Mouse (Mus musculus): ENCODE measurements around the gene Tmem132d. TPM values are rescaled to one million over a fixed set of nuclear protein-coding genes. Genes with fewer than 3 reads are reported as not detected.

The Tmem132d gene
- polyA plus RNA-seq, 1 experiment from 2014 or later = 3.3 TPM

DNA sequence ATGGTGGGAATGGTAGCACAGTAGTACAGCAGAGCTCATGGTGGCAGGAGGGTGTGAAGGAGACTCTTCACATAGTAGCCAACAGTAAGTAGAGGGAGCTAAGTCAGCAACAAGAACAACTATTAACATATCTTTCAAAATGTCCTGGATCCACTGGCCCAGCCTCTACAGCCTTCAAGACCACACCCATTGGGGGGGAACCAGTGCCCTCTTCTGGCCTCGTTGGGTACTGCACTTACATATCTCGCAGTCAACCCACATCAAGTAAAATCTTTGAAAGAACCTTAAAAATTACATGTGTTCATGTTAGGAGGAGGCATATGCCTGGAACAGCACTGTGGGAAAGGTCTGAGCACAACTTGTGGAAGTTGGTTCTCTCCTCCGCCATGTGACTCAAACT is 17.9 kb upstream of the Tmem132d start:
- no peak overlapping the region for H3K4me2 ChIP-seq
- peak; percentile 55 for TF ChIP-seq CTCF (IDR thresholded peaks at IDR 0.05; ENCODE audit: low read depth)
- H3K27ac ChIP-seq (ENCODE audit: low read depth) = no peak overlapping the region
- ATAC-seq (ENCODE audit: insufficient read depth) (no peak), DNase-seq (peak; percentile 26)
- H3K9me3 ChIP-seq (ENCODE audit: low read depth, low read length) = no peaks in the 10 kb centered on the region
- H3K27me3 ChIP-seq (ENCODE audit: insufficient read depth, low read length) = no peaks in the 10 kb centered on the region
- H3K36me3 ChIP-seq (ENCODE audit: insufficient read depth) = no peaks in the 10 kb centered on the region
- no peak overlapping the region for H3K9ac ChIP-seq
- no peak overlapping the region for H3K4me3 ChIP-seq (ENCODE audit: low read depth, low read length)
- 77% methylated on average over 3 of the region's 3 CpGs for WGBS
- no peaks in the 10 kb centered on the region for H3K4me1 ChIP-seq (ENCODE audit: insufficient read depth)

DNA sequence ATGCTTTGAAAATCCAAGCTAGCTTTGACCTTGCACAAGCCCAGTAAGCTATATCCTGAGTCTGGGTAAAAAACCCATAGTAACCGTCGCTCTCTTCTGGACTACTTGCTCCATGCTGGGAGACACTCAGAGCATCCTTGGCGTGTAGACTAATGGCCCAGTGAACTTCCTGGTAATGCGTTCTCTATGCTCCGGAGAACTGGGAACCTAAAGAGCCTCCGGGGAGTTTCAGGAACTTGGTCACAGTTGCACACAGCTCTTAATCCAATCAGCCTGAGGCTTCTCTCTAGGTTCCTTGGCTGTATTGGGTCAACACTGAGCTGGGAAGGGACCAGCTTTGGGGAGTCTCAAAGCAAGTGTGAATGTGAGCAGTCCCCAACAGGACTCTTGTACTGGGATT is 12.0 kb upstream of the Tmem132d start:
- Histone ChIP-seq H3K27ac (ENCODE audit: low read depth) (no peak overlapping the region), H3K36me3 (ENCODE audit: insufficient read depth) (no peaks in the 10 kb centered on the region), H3K4me2 (no peak overlapping the region), H3K4me3 (ENCODE audit: low read depth, low read length) (no peak overlapping the region), H3K27me3 (ENCODE audit: insufficient read depth, low read length) (peaks cover 17% of the 10 kb centered on the region), H3K9me3 (ENCODE audit: low read depth, low read length) (no peaks in the 10 kb centered on the region), H3K9ac (no peak overlapping the region), H3K4me1 (ENCODE audit: insufficient read depth) (no peaks in the 10 kb centered on the region)
- WGBS = 20% methylated on average over 6 of the region's 6 CpGs
- TF ChIP-seq CTCF (IDR thresholded peaks at IDR 0.05; ENCODE audit: low read depth) = no peak
- ATAC-seq (ENCODE audit: insufficient read depth) (no peak; the same call in 1 of the 2 replicates), DNase-seq (no peak)

DNA sequence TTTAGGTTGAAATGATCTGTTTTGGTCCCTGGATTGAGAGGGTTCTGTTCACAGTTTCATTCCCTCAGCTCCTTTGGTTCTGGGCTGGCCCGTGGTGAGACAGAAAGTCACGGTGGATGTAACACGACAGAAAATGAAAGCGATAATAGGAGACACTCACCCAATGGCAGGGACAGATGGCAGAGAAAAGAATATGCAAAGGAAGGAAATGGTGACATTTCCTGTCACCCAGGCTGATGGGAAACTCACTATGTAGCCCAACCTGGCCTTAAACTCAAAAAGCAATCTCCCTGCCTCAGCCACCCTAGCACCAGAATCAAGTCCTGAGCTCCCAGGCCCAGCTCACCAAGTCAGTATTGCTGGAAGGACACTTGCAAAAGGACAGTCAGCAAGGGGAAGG is 11.0 kb upstream of the Tmem132d start:
- Histone ChIP-seq H3K4me3 (ENCODE audit: low read depth, low read length) (no peak overlapping the region), H3K27ac (ENCODE audit: low read depth) (no peak overlapping the region), H3K9me3 (ENCODE audit: low read depth, low read length) (no peaks in the 10 kb centered on the region), H3K9ac (no peak overlapping the region), H3K36me3 (ENCODE audit: insufficient read depth) (no peaks in the 10 kb centered on the region), H3K4me1 (ENCODE audit: insufficient read depth) (no peaks in the 10 kb centered on the region), H3K4me2 (peak overlapping the region; percentile 41; the same call in 1 of the 2 replicates), H3K27me3 (ENCODE audit: insufficient read depth, low read length) (peaks cover 17% of the 10 kb centered on the region)
- no peak for DNase-seq
- ATAC-seq (ENCODE audit: insufficient read depth) = no peak
- WGBS = 62% methylated on average over 4 of the region's 4 CpGs
- TF ChIP-seq CTCF (IDR thresholded peaks at IDR 0.05; ENCODE audit: low read depth) = no peak

DNA sequence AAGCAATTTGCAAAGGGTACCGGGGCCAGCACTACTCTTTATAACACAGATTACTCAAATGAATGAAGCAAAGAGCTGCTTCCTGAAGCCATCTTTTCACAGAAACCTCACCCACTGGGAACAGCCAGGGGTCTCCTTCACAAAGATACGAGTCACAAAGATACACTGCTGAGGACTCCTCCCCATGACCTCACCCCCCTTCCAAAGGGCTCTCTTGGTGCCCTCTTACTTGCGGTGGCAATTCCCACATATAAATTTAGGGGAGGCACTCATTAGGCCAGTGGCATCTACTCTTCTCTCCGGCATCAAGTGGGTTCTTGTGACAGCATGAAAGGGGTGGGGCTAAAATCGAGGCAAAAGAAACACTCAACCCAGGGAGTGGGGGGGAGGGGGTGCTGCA is 8.2 kb upstream of the Tmem132d start:
- WGBS = 20% methylated on average over 5 of the region's 5 CpGs
- Histone ChIP-seq H3K4me1 (ENCODE audit: insufficient read depth) (no peaks in the 10 kb centered on the region), H3K27me3 (ENCODE audit: insufficient read depth, low read length) (peaks cover 22% of the 10 kb centered on the region), H3K4me3 (ENCODE audit: low read depth, low read length) (no peak overlapping the region), H3K27ac (ENCODE audit: low read depth) (no peak overlapping the region), H3K9ac (no peak overlapping the region), H3K4me2 (no peak overlapping the region), H3K36me3 (ENCODE audit: insufficient read depth) (no peaks in the 10 kb centered on the region), H3K9me3 (ENCODE audit: low read depth, low read length) (no peaks in the 10 kb centered on the region)
- TF ChIP-seq CTCF (IDR thresholded peaks at IDR 0.05; ENCODE audit: low read depth) = no peak
- DNase-seq (no peak), ATAC-seq (ENCODE audit: insufficient read depth) (no peak)

DNA sequence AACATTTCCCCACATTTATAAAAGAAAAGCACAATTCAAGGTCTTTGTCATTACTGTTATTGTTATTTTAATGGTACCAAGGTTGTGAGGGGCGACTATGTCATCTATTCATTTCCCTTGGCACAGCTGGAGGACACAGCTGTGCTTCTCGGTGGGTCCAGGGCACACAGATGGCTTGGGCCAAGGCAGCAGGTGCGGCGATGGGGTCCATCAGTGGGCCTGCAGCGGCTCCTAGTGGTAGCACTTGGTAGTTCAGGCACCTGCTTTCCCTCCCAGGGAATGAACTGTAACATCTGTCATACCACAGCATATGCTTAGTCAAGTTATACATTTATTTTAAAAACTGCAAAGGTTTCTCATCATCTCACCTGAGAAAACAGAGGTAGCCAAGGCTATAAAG is 7.0 kb upstream of the Tmem132d start:
- ATAC-seq (ENCODE audit: insufficient read depth) = no peak
- Histone ChIP-seq H3K4me1 (ENCODE audit: insufficient read depth) (no peaks in the 10 kb centered on the region), H3K4me2 (no peak overlapping the region), H3K36me3 (ENCODE audit: insufficient read depth) (no peaks in the 10 kb centered on the region), H3K4me3 (ENCODE audit: low read depth, low read length) (no peak overlapping the region), H3K27me3 (ENCODE audit: insufficient read depth, low read length) (peaks cover 19% of the 10 kb centered on the region), H3K9me3 (ENCODE audit: low read depth, low read length) (no peaks in the 10 kb centered on the region), H3K9ac (no peak overlapping the region), H3K27ac (ENCODE audit: low read depth) (no peak overlapping the region)
- peak; percentile 95 for TF ChIP-seq CTCF (IDR thresholded peaks at IDR 0.05; ENCODE audit: low read depth)
- WGBS = 1% methylated on average over 5 of the region's 5 CpGs
- peak; percentile 75 for DNase-seq

DNA sequence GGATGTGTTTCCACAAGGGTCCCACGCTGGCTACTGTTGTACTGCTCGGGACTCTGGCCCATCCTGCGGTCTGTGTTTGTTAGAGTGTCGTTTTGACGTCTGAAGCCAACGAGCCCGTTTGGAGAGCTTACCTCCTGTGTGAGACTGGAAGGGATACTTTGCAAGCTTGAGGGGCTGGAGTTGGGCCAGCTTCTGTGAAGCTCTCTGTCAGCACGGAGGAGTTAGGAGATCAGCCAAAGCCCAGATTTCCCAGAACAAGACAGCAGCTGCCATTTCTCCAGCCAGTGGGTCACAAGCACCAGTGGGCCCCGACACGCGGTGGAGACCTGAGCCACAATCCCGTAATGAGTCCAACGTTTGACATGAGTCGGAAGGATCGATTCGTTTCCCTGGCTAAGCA is 5.2 kb upstream of the Tmem132d start:
- Histone ChIP-seq H3K4me2 (no peak overlapping the region), H3K4me1 (ENCODE audit: insufficient read depth) (no peaks in the 10 kb centered on the region), H3K27ac (ENCODE audit: low read depth) (no peak overlapping the region), H3K9ac (no peak overlapping the region), H3K36me3 (ENCODE audit: insufficient read depth) (no peaks in the 10 kb centered on the region), H3K4me3 (ENCODE audit: low read depth, low read length) (no peak overlapping the region), H3K27me3 (ENCODE audit: insufficient read depth, low read length) (peaks cover 27% of the 10 kb centered on the region), H3K9me3 (ENCODE audit: low read depth, low read length) (no peaks in the 10 kb centered on the region)
- 45% methylated on average over 16 of the region's 16 CpGs for WGBS
- DNase-seq (peak; percentile 38), ATAC-seq (ENCODE audit: insufficient read depth) (no peak)
- TF ChIP-seq CTCF (IDR thresholded peaks at IDR 0.05; ENCODE audit: low read depth) = no peak

DNA sequence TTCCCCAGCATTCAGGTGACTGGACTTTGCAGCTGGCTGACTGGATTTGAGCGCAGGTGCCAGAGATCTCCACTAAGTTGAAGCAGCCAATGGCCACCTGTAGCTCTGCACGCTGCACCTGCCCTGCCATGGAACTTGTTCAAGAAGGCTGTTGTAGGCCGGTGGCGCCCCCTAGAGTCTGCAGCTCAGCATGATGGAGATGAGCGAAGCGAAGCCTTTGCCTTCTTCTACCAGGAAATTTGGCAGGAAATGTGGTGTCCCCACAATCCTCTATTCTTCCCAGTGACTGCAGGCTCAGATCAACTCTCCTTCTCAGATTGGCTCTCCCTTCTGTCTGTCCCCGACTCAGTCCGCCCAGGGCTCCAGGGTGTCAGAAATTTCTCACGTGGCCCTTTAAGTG is 4.0 kb upstream of the Tmem132d start:
- Histone ChIP-seq H3K4me3 (ENCODE audit: low read depth, low read length) (no peak overlapping the region), H3K4me2 (no peak overlapping the region), H3K9ac (no peak overlapping the region), H3K9me3 (ENCODE audit: low read depth, low read length) (no peaks in the 10 kb centered on the region), H3K36me3 (ENCODE audit: insufficient read depth) (no peaks in the 10 kb centered on the region), H3K27me3 (ENCODE audit: insufficient read depth, low read length) (peaks cover 33% of the 10 kb centered on the region), H3K4me1 (ENCODE audit: insufficient read depth) (no peaks in the 10 kb centered on the region), H3K27ac (ENCODE audit: low read depth) (no peak overlapping the region)
- TF ChIP-seq CTCF (IDR thresholded peaks at IDR 0.05; ENCODE audit: low read depth) = peak; percentile 72
- ATAC-seq (ENCODE audit: insufficient read depth) (no peak), DNase-seq (peak; percentile 71)
- 15% methylated on average over 9 of the region's 9 CpGs for WGBS

DNA sequence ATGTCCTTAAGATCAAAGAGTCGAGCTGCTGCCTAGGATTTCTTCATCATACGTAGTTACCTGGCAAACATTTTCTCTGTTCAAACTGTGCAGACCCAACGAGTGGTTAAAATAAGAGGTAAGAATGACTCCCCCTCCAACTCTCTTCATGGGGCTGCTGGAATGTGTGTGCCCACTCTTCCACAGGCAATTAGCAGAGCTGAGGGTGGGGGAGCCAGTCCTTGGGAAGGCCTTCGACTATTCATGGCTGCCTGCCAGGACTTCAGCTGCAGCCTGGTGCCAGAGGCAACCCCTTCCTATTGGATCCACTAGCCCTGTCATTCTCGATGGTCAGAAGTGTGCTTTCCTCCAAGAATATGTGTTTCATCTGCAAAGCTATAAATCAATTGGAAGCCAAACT is 2.8 kb upstream of the Tmem132d start:
- no peak overlapping the region for H3K27ac ChIP-seq (ENCODE audit: low read depth)
- DNase-seq (peak; percentile 78), ATAC-seq (ENCODE audit: insufficient read depth) (peak; percentile 72; the same call in 1 of the 2 replicates)
- no peak overlapping the region for H3K4me2 ChIP-seq
- 36% methylated on average over 5 of the region's 5 CpGs for WGBS
- no peaks in the 10 kb centered on the region for H3K36me3 ChIP-seq (ENCODE audit: insufficient read depth)
- H3K9ac ChIP-seq = no peak overlapping the region
- H3K9me3 ChIP-seq (ENCODE audit: low read depth, low read length) = no peaks in the 10 kb centered on the region
- H3K27me3 ChIP-seq (ENCODE audit: insufficient read depth, low read length) = peaks cover 39% of the 10 kb centered on the region
- TF ChIP-seq CTCF (IDR thresholded peaks at IDR 0.05; ENCODE audit: low read depth) = no peak
- H3K4me1 ChIP-seq (ENCODE audit: insufficient read depth) = no peaks in the 10 kb centered on the region
- no peak overlapping the region for H3K4me3 ChIP-seq (ENCODE audit: low read depth, low read length)

Measured in lung, embryonic 14.5 days (tissue).